Mouse (Mus musculus): ENCODE results near the gene Cfap206. TPM values are rescaled to one million over a fixed set of nuclear protein-coding genes. Genes with fewer than 3 reads are reported as not detected.
"Not testable (repeated sequence)": the region's sequence is repeated elsewhere in the genome, so short reads cannot be mapped to it uniquely, and the experiment has no call there.

The Cfap206 gene
- 1 to 10 TPM; 1.8 to 2.1 TPM for total RNA-seq (2021)
- long read RNA-seq, experiment 1, partial matches to known transcripts, result 0 of 1 reads
- long read RNA-seq, experiment 1, other reads (novel, unspliced or antisense), result 1 of 1 reads
- long read RNA-seq, experiment 2, partial matches to known transcripts, result 0 of 2 reads
- long read RNA-seq, experiment 2, other reads (novel, unspliced or antisense), result 0 of 2 reads

DNA sequence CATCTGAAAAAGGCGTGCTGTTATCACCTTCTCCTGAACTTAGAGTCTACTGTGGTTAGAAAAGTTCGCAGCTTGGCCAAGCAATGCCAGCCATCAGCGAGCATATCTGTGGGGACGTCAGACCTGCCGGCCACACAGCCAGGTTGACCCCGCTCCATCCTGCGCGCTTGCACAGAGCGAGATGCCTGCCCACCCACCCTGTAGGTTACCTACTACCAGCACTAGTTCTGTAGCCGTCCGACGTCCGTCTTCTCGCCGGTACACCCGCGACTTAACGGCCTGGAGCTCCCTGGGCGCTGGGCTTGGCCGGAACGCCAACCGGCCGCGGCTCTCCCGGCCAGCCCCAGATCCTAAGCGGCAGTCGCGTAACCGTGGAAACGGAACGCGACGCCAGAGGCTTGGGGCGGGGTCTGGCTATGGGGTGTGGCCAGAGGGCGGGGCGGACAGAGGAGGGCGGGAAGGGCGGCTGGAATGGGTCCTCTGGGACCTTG, at the start of gene Cfap206:
Gene Cfap206 (minus strand): TSS at position 356 of the 491 bp plus-strand sequence.
- peak within 1 kb of the TSS; percentile 47 for H3K4me3 ChIP-seq
- no peak within 1 kb of the TSS for H3K27ac ChIP-seq
- intact Hi-C loops (cut with DNase I), result loop anchor here (5.0 kb wide), 1 partner anchor 43 kb away; the partner anchor contains the start of gene Slc35a1
- no peak for TF ChIP-seq CTCF (IDR thresholded peaks at IDR 0.05)
- DNase-seq (ENCODE audit: extremely low spot score in 1 of 2, low spot score in 2 of 2), result peak; percentile 37 to 61

DNA sequence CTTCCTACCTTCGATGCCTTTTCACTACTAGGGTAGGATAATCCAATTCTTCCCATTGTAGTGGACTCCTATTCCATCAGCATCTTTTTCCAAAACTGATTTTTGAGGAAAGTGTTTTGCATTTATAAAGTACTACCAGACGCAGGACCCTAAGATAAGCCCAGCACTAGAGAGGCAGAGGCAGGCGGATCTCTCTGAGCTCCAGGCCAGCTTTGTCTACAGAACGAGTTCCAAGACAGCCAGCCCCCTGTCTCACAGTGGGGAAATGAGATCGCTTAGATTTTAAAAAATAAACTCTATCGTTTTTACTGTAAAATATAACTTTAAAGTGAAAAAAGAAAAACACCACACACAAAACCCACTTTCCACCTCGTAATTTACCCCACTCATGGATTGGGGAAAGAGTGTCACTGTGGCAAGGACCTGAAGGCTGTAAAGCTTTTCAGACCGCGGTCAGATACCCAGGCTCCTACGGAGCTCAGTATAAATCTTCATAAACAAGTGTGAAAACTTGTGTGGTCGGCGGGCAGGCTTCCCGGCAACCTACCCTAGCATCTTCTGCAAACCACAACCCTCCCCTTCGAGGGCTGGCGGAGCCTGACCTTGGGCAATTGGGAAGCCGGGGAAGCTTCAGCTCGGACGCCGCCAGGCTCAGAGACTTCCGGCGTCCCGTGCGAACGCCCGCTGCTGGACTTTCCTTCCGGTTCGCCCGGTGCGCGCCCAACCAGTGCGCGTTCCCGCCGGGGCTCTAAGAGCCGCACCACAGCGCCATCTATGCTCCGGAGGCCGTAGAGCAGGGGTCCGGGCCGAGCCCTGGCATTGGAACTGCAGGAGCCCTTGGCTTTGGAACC, 47.9 kb upstream of the Cfap206 start, which contains the start of gene Smim8:
Gene Smim8 (minus strand): TSS at position 747 of the 851 bp plus-strand sequence.
- intact Hi-C loops (cut with DNase I), result loop anchor here (1.0 to 10.0 kb wide), 4 partner anchors 91 to 447 kb away; partner anchors contain the start of genes C9orf72, Slc35a1 and Zfp292
- peak within 1 kb of the TSS; percentile 57 for H3K4me3 ChIP-seq
- peak; percentile 96 for TF ChIP-seq CTCF (IDR thresholded peaks at IDR 0.05)

DNA sequence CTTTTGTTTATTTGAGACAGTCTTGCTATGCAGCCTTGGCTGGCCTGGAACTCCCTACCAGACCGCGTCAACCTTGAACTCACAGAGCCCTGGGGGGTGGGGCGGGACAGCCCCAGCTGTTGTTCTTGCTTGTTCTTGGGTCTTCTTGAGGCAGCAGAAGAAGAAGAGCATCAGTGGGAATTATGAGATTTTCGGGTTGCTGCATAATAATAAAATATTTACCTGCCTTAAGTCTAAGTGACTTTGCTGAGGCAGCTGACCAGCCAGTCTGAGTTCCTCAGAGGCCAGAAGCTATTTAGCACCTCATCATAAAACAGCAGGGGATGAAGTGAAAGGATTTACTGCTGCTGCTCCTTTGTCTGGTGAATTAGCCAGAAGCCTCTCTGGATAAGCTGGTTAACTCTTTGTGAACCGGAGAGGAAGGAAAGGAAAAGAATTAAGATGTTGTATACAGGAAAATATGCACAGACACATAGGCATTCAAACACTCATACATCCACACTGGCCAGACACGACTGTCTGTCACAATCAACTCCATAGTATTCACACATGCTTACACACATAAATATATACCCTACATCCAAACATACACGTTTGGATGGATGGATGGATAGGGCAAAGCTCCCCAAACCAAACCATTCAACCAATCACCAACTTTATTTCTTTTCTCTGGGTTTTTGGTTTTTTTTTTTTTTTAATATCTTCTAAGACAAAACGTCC, 41.8 kb upstream of the Cfap206 start:
- DNase-seq (ENCODE audit: extremely low spot score in 1 of 2, low spot score in 2 of 2), result no peak
- intact Hi-C loops (cut with DNase I), result loop anchor here (10.0 kb wide), 1 partner anchor 453 kb away; the partner anchor contains the start of gene C9orf72
- Histone ChIP-seq H3K27ac (no peak overlapping the region), H3K4me3 (no peak overlapping the region)
- TF ChIP-seq CTCF (IDR thresholded peaks at IDR 0.05), result no peak

More for the DNA sequence above, 47.9 kb upstream of the Cfap206 start, which contains the start of gene Smim8:
- peak; percentile 88 to 91 for DNase-seq (ENCODE audit: extremely low spot score in 1 of 2, low spot score in 2 of 2)
- peak within 1 kb of the TSS; percentile 87 for H3K27ac ChIP-seq

DNA sequence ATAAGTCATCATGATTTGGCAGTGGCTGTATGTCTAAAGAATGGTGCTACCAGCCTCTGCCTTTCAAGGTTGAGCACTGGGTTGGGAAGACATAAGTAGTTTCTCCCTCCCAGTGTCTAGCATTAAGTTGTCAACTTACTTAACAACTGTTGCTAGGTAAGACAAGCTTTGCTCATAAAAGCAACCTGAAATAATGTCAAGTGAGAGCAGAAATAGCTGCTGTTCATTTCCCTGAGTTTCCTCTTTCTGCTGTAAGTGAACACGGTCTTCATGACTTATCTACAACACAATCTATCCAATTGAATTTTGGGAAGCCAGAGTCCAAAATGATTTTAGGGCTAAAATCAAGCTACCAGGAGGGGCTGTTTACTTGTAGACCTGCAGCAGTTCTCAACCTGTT, 26.2 kb upstream of the Cfap206 start, which contains the start of gene Gm136:
Gene Gm136 (minus strand): TSS at position 101 of the 400 bp plus-strand sequence.
- intact Hi-C loops (cut with DNase I), result no loop called here
- H3K4me3 ChIP-seq, result no peak within 1 kb of the TSS
- TF ChIP-seq CTCF (IDR thresholded peaks at IDR 0.05), result no peak
- no peak within 1 kb of the TSS for H3K27ac ChIP-seq
- DNase-seq (ENCODE audit: extremely low spot score in 1 of 2, low spot score in 2 of 2), result no peak

DNA sequence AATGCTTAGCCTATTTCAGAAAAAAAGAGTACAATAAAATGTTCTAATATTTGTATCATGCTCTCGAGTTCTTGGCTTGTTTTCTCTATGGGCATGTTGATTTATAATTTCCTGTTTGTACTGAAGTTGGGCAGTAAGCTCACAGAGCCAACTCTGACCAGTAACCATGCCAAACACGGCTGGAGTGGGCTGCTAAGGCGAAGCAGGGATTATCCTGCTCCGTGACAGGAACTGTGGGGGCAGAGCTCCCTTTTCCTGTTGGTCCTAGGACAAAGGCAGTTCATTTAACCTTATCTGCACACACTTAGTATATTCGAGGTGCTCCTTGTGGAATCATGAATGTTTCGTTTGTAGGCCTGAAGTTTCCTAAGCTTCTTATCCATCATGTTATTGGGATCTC, 19.2 kb upstream of the Cfap206 start:
- no peak overlapping the region for H3K4me3 ChIP-seq
- intact Hi-C loops (cut with DNase I), result no loop called here
- DNase-seq (ENCODE audit: extremely low spot score in 1 of 2, low spot score in 2 of 2), result no peak
- no peak for TF ChIP-seq CTCF (IDR thresholded peaks at IDR 0.05)
- no peak overlapping the region for H3K27ac ChIP-seq

DNA sequence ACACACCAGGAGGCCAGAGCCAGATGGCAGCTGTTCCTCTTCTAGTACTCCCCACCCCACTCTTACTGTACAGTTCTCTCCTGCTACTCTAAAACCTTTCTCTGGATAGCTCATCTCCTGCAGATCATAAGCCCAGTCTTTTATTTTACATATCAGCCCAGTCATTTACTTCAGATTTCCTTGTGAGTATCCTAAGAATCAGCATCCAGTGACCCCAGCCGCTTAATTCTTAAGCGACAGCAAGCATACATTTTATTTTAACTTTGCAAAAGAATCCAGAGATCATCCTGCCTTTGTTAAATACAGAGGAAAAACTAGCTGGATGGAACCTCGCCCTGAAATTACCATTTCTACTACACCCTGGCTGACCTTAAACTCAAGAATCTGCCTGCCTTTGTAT, 4.5 kb upstream of the Cfap206 start:
- no peak overlapping the region for H3K4me3 ChIP-seq
- intact Hi-C loops (cut with DNase I), result loop anchor here (5.0 kb wide), 1 partner anchor 47 kb away; the partner anchor contains the start of gene Slc35a1
- no peak for TF ChIP-seq CTCF (IDR thresholded peaks at IDR 0.05)
- no peak overlapping the region for H3K27ac ChIP-seq
- no peak for DNase-seq (ENCODE audit: extremely low spot score in 1 of 2, low spot score in 2 of 2)

DNA sequence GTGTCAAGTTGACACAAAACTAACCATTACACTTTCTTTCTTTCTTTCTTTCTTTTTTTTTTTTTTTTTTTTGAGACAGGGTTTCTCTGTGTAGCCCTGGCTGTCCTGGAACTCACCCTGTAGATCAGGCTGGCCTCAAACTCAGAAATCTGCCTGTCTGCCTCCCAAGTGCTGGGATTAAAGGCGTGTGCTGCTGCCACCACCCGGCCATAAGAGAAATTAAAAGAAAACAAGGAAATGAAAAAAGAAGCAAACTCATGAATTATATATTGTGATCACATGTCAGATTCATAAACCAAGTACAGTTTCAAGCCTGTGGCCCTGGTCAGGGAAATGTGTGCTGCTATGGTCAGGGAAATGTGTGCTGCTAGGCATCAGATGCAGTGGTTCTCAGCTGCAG, 3.4 kb upstream of the Cfap206 start:
- peak; percentile 43 for TF ChIP-seq CTCF (IDR thresholded peaks at IDR 0.05)
- not testable (repeated sequence) for H3K27ac ChIP-seq; DNase-seq (ENCODE audit: extremely low spot score in 1 of 2, low spot score in 2 of 2); H3K4me3 ChIP-seq
- intact Hi-C loops (cut with DNase I), result loop anchor here (5.0 kb wide), 1 partner anchor 46 kb away; the partner anchor contains the start of gene Slc35a1

DNA sequence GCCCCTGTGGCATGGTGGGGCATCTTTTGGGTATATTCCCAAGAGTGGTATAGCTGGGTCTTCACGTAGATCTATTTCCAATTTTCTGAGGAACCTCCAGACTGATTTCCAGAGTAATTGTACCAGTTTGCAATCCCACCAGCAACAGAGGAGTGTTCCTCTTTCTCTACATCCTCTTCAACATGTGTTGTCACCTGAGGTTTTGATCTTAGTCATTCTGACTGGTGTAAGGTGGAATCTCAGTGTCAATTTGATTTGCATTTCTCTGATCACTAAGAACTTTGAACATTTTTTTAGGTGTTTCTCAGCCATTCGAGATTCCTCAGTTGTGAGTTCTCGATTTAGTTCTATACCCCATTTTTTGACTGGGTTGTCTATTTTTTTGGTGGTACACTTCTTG, 4.3 kb downstream of the Cfap206 start:
- H3K4me3 ChIP-seq; H3K27ac ChIP-seq; intact Hi-C loops (cut with DNase I); DNase-seq (ENCODE audit: extremely low spot score in 1 of 2, low spot score in 2 of 2): not testable (repeated sequence)

DNA sequence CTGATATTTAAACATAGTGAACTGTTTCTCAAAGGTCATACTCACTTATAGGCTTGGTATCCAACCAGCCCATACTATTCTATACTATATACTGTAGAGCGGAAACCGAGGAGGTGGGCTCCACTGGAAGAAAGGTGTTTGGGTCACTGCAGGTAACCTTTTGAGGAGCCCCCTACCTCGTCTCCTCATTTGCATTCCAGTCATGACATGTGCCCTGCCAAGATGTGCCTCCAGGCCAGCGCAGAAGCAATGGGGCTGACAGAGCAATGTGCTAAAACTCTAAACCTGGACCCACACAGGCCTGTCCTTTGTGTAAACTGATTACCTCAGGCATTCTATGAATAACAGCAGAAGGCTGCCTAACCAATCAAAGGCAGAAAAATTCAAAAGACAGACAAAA, 5.7 kb downstream of the Cfap206 start:
- no peak overlapping the region for H3K27ac ChIP-seq
- DNase-seq (ENCODE audit: extremely low spot score in 1 of 2, low spot score in 2 of 2), result no peak
- no peak overlapping the region for H3K4me3 ChIP-seq
- intact Hi-C loops (cut with DNase I), result no loop called here
- no peak for TF ChIP-seq CTCF (IDR thresholded peaks at IDR 0.05)

DNA sequence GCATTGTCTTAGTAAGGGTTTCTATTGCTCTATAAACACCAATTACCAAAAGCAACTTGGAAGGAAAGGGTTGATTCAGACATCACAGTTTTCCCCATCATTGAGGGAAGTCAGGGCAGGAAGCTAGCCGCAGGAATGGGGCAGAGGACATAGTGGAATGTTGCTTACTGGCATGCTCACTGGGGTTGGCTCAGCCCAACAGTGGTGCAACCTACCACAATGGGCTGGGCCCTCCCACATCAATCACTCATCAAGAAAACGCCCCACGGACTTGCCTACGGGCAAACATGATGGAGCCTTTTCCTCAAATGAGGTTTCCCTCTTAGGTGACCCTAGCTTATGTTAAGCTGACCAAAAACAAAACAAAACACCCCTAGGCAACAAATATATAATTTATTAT, 6.8 kb downstream of the Cfap206 start:
- intact Hi-C loops (cut with DNase I), result no loop called here
- Histone ChIP-seq H3K4me3 (no peak overlapping the region), H3K27ac (no peak overlapping the region)
- TF ChIP-seq CTCF (IDR thresholded peaks at IDR 0.05), result no peak
- DNase-seq (ENCODE audit: extremely low spot score in 1 of 2, low spot score in 2 of 2), result no peak

DNA sequence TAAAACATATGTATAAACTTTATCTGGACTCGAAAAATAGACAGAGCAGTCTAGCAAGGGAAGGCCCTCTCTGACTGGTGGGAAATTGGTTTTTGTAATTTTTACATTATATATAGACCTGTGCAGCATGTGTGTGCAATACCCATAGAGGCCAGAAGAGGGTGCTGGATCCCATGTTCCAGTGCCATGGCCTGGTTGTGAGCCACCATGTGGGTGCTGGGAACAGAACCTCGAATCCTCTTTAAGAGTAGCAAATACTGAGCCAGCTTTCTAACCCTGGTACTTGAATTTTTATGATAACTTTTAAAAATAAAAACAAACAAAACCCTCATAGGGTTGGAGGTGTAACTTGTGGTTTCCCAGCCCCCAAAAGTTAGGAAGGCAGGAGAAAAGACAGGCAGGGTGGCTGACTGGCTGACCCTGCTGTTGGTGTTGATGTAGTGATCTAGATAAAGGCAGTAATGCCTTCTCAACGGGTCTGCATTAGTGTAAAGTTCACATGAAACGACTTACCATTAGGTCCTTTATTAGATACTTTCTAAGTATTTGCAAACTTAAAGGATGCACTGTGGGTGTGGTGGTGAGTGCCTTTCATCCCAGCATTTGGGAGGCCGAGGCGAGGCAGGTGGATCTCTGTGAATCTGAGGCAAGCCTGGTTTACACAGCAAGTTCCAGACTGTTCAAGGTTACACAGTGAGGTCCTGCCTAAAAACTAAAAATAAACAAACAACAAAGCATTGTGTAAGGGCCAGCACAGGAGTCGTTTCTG, 9.7 kb downstream of the Cfap206 start:
- Histone ChIP-seq H3K4me3 (no peak overlapping the region), H3K27ac (no peak overlapping the region)
- peak; percentile 14 for TF ChIP-seq CTCF (IDR thresholded peaks at IDR 0.05)
- no peak for DNase-seq (ENCODE audit: extremely low spot score in 1 of 2, low spot score in 2 of 2)
- intact Hi-C loops (cut with DNase I), result no loop called here
